Mouse (Mus musculus): Measurements from ENCODE around the gene Znhit6.

Gene Znhit6

DNA sequence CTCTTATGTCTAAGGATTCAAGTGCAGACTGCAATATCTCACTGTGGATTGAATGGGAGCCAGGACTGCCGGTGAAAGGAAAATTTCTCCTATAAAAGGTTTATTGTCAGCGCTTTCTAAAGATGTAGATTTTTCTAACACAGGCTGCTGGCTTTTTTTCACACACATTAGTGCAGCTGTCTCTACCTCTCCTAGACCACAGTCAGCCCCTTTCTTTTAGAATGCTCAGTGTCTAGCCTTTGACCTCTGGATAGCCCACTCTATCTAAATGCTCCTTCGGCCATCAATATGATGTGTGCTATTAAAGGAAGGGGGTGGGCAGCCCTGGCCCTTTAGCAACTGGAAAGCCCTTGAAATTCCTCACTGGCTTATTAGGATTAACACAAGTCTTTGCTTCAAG, 70.0 kb downstream of the Znhit6 start:
- no peak for DNase-seq (ENCODE audit: low spot score)

GRCm38 (mm10) chr3:145646666-145647065, 70.7 kb downstream of the Znhit6 start:
- DNase-seq (ENCODE audit: low spot score) = no peak

GRCm38 (mm10) chr3:145647416-145647815, 71.4 kb downstream of the Znhit6 start:
- DNase-seq (ENCODE audit: low spot score) = no peak

GRCm38 (mm10) chr3:145648097-145648931, 72.3 kb downstream of the Znhit6 start:
- no peak for DNase-seq (ENCODE audit: low spot score)

GRCm38 (mm10) chr3:145648991-145649851, 73.2 kb downstream of the Znhit6 start:
- peak; percentile 48 for DNase-seq (ENCODE audit: low spot score)

DNA sequence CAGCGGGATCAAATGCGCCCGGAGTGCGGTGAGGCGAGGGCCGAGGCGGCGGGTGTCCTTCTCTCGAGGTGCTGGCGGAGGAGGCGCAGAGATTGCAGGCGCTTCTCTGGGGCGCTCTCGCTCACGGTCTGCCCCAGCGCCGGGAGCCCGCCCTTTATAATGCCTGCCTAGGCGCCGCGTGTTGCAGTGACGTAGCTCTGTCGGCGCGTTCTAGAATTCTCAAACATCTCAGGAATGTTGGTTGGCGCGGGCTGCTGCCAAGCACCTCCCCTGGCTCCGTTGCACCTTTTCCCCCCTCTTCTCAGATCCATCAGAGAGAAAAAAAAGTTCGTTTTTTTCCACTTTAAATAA, 73.8 kb downstream of the Znhit6 start, which contains the start of gene Ccn1:
TSS of gene Ccn1 (minus strand) at position 130 of the 351 bp plus-strand sequence.
- DNase-seq (ENCODE audit: low spot score) = peak; percentile 60

DNA sequence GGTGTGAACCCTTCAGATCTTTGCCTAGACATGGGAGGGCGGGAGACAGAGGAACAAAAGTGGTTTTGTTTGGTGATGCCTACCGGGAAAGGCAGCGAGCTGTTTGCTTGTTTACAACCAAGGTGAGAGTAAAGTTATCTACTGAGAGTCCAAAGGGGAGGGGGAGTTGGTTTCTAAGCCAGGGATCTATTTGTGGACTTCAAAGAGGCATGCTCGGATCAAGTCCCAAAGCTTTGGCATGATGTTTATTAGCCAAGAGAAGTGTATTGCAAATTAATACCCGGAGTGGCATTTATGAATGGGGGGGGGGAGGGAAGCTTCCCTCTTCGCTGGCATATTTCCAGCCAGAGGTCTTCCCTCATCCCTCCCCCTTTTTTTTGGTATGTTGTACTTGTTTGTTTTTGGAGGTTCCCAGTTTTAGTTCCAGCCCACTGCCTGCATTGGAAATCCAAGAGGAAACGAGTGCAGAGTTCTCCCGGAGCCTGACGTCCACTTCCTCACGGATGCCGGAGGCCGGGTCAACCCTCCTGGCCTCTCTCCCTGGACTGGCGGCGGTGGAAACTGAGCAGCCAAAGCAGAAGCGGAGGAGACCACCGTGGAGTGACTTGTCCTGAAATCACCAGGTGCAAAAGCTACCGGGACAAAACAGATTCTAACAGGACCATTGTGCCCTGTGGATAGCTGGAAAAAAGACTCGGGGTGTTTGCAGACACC, 74.5 kb downstream of the Znhit6 start:
- peak; percentile 21 for DNase-seq (ENCODE audit: low spot score)

DNA sequence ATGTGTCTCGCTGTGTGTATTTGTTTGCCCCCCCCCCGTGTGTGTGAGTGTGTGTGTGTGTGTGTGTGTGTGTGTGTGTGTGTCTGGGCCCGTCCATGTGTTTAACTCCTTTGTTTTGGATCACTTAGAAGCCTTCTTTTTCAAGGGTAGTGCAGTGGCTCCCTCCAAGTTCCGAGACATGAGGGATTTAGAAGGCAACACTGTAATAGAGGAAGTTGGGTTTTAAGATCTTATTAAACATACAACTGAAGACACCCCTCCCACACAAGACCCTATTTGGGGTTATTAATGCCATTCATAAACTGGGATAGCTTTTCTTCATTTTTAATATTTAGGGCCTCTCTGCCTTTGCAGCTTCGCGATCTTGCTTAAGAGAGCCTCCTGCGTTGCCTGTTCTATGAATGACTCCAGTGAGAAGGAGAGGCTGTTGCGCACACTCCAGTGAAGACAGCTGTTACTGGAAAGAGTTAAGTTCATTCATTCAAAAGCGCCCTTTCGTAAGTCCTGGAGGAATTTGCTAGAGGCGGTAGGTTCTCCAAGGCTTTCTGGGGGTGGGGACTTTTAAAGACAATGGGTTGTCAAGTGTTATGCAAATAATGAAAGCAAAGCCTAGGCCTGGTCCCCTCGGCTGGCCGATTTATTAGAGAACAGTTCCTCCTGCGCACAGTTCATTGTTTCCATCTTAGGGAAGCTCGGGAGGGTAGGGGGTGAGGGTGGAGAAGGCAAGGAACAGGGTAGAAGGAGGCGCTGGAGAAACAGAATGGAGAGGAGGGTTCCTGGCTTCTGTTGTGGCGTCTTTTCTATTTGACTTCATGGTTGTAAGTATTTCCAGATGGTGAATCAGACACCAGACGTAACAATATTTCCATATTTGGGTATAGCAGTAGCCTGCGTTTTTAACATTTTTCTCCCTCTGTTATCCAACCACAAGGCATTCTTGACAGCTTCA, 75.3 kb downstream of the Znhit6 start:
- DNase-seq (ENCODE audit: low spot score) = no peak

- no peak for DNase-seq (ENCODE audit: low spot score)
These were observed 75.9 kb downstream of the Znhit6 start for GRCm38 (mm10) chr3:145651978-145652321.

DNA sequence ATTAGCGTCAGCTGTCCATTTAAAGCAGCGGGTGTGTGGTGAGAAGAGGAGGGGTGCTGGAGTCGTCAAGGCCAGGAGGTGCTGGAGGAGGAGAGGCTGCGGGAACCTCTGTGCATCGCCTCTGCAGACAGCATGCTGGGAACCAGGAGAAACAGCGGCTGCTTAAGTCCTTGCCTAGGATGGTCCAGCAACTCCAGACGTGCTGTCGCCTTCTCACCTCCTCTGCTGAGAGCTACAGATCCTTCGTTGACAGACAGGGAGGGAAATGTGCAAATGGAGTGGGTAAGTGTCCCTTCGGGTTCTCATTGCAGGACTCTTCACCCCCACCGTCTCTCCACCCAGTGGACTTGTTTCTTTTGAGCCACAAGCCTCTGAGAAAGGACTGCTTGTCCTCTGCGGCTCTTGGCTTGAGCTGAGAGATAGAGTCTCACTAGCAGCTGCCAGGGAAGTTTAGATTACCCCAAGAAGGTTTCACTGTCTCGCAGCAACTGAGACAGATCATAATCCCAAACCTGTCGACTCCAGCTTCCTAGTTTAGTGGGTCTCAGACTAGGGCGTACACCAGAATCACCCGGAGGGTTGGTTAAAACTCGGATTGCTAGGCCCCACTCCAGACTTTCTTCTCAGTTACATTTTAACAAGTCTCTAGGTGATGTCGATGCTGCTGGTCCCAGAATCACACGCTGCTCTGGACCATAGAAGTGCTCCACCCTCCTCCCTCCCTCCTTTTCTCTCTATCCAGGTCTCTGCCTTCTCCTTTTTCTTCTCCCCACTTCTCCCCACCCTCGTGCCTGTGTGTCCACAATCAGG, 76.5 kb downstream of the Znhit6 start:
- DNase-seq (ENCODE audit: low spot score) = no peak

DNA sequence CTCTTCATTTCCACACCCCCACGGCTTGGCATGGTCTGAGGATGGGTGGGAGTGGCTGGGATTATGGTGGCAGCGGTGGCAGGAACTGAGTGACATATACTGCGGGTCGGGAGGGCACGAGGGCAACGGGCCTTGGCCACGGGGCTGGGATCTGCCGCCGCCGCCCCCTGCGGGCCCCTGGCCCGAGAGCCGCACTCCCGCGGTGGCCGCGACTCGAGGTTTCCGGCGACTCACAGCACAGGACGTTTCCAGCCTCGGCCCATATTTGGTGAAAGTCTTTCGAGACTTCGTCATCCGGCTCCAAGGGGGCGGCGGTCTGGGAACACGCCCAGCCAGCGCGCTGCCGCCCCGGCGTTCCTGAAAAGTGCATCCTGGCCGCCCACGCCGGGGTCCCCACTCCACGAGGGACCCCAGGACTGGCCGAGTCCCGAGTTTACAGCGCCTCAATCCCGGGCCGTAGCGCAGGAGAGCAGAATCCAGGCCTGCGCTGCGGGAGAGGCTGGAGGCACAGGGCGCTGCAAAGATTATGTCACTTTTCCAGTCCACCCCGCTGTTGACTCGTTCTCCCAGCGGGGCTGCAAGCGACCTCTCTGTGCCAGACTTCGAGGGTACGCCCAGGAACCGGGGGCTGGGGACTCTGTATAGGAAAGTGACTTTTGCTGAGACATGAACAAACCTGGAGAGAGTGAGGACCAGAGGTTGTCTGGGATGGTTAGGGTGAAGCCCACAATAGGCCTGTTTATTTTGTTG, 77.4 kb downstream of the Znhit6 start:
- DNase-seq (ENCODE audit: low spot score) = peak; percentile 52

DNA sequence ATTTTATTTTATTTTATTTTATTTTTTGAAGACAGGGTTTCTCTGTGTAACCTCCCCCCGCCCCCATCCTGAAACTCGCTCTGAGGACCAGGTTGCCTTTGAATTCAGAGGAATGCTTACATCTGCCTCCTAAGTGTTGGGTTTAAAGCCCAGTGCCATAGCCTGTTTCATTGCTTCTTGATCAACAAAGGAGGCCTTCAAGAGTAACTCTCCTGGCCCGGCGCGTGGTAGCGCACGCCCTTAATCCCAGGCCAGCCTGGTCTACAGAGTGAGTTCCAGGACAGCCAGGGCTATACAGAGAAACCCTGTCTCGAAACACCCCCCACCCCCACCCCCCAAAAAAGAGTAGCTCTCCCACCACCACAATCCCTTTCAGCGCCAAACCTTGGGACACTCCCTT, 78.0 kb downstream of the Znhit6 start:
- no peak for DNase-seq (ENCODE audit: low spot score)

Data from ovary, postnatal 14 days (tissue).